Mouse (Mus musculus): ENCODE measurements around the gene Gm16442.
"Not testable (repeated sequence)": the region's sequence is repeated elsewhere in the genome, so short reads cannot be mapped to it uniquely, and the experiment has no call there.

Gene Gm16442

DNA sequence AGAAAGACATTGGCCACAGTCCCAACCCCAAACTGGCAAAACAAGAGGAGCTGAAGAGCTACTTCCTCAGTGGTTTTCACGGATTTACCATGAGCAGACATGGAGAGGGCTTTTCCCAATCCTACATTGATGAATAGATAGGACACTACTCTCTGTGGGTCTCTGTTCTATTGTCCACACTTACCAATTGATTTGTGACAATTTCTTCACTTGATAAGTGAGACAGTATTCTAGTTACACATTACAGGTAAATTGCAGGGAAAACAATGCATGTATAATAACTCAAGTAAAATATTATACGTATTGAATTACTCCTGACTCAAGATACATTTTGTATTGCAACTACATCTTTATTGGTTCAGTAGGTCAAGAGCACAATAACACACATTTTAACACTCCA is at the start of gene Gm16442:
TSS of gene Gm16442 (minus strand) at position 101 of the 400 bp plus-strand sequence.
- not testable (repeated sequence) for DNase-seq

DNA sequence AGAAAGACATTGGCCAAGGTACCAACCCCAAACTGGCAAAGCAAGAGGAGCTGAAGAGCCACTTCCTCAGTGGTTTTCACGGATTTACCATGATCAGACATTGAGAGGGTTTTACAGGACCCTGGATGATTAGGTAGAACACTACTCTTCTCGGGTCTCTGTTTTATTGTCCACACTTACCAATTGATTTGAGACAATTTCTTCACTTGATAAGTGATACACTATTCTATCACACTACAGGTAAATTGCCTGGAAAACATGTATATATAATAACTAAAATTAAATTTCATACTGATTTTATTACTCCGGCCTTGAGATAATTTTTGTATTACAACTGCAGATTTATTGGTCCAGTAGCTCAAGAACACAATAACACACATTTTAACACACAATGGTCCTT is 45.9 kb upstream of the Gm16442 start, which contains the start of gene Vmn1r94:
TSS of gene Vmn1r94 (minus strand) at position 101 of the 400 bp plus-strand sequence.
- DNase-seq = not testable (repeated sequence)

DNA sequence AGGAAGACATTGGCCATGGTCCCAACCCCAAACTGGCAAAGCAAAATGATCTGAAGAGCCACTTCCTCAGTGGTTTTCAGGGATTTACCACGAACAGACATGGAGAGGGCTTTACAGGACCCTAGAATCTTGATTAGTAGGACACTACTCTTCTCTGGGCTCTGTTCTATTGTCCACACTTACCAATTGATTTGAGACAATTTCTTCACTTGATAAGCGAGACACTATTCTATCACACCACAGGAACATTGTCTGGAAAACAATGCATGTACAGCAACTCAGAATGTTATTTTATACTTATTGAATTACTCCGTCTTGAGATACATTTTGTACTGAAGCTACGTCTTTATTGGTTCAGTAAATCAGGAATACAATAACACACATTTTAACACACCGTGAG is 16.6 kb upstream of the Gm16442 start, which contains the start of gene Vmn1r93:
TSS of gene Vmn1r93 (minus strand) at position 101 of the 400 bp plus-strand sequence.
- not testable (repeated sequence) for DNase-seq

DNA sequence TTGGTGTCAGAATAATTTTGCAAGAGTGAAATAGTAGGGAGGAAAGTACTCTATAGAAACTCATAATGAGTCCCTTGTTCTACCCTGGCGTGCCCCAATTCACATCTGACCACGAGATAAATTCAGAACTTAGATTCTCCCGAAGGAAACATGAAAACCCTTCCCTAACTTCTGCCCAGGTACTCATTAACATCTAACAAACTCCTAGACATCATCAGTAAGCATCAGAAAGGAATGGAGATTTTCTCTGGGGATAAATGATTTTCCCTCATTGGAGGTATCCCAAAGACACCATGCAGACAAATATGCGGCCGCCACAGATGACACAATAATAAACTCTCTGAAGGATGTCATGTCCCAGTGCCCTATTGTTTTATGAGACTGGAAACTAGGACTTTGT is 23.0 kb downstream of the Gm16442 start, which contains the start of gene Vmn1r91:
TSS of gene Vmn1r91 (plus strand) at position 301 of the 400 bp plus-strand sequence.
- not testable (repeated sequence) for DNase-seq

DNA sequence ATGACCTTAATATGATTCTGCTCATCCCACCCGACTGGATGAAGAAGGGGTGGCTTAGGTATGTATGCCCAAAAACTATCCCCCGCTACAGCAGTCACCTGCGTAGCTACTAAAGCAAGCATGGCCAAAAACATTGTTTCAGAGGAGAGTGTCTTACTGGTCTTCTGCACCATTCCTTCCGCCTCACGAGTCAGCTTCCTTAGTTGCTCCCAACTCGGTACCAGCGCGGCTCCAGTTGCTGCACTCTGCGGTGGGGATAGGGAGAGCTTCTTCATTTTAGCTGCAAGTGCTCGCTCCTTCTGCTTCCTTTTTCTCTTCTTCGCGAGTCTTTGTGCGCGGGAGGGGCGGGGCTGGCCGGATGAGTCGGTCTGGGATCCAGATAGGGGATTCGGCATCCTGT is 44.3 kb downstream of the Gm16442 start:
- DNase-seq = not testable (repeated sequence)
